Comparison of ENCODE assay signal across 14 mouse cellular contexts in genomic region chr19:24701716-24702115, GRCm38 (mm10). TPM values are rescaled to one million over a fixed set of nuclear protein-coding genes. Genes with fewer than 3 reads are reported as not detected.
DNase-seq lines count a peak whose midpoint lies in the region; ATAC-seq and TF ChIP-seq lines count a peak whose summit lies in the region.
"Had no signal": no experiment of that assay in that cellular context is flagged by ENCODE, and none has a peak within 500 bp of the region (broad histone marks: within the 10 kb centered on the region; RNA-seq: fewer than 3 reads in every experiment).

No protein-coding gene starts in this region.

- no peak overlapping the region for H3K27ac ChIP-seq in heart, adult 2 months
- no peak overlapping the region for H3K27ac ChIP-seq in liver, postnatal 0 days (ENCODE audit: low read depth)
- H3K27ac ChIP-seq in stomach, postnatal 0 days (replicated peaks), result no peak overlapping the region
- H3K27ac ChIP-seq: embryonic facial prominence, embryonic 10.5 days; midbrain, embryonic 12.5 days; neural tube, embryonic 12.5 days had no signal

- H3K9ac ChIP-seq in heart, adult 2 months (ENCODE audit: low read depth, low read length), result no peak overlapping the region
- no peak overlapping the region for H3K9ac ChIP-seq in liver, postnatal 0 days (replicated peaks)
- no peak overlapping the region for H3K9ac ChIP-seq in stomach, postnatal 0 days (ENCODE audit: low read length)
- H3K9ac ChIP-seq: lung, embryonic 14.5 days; midbrain, embryonic 12.5 days; neural tube, embryonic 12.5 days had no signal

- no peaks in the 10 kb centered on the region for H3K9me3 ChIP-seq in liver, postnatal 0 days (ENCODE audit: low read length)
- no peaks in the 10 kb centered on the region for H3K9me3 ChIP-seq in stomach, postnatal 0 days (ENCODE audit: control insufficient read depth, low read length)
- H3K9me3 ChIP-seq: embryonic facial prominence, embryonic 10.5 days; midbrain, embryonic 12.5 days; neural tube, embryonic 12.5 days had no signal

- DNase-seq in heart, adult 2 months, result no peak
- no peak for DNase-seq in heart, adult 18-20 months
- no peak for DNase-seq in liver, postnatal 0 days
- no peak for DNase-seq in liver
- DNase-seq in kidney, adult 8-10 months, result peak; percentile 55 to 56
- DNase-seq in stomach, postnatal 0 days (ENCODE audit: low spot score), result no peak
- no peak for DNase-seq in layer of hippocampus, postnatal 25 days (ENCODE audit: extremely low spot score in 1 of 2, low spot score in 1 of 2)
- no peak for DNase-seq in gastrocnemius, postnatal 25 days
- DNase-seq: heart, postnatal 4 days; lung, embryonic 14.5 days had no signal

- 75% methylated on average over 8 of the region's 8 CpGs for WGBS in heart, adult 2 months
- 65% methylated on average over 8 of the region's 8 CpGs for WGBS in liver, postnatal 0 days (ENCODE audit: insufficient replicate concordance)
- 65% methylated on average over 8 of the region's 8 CpGs for WGBS in stomach, postnatal 0 days

- H3K4me3 ChIP-seq in heart, adult 2 months, result no peak overlapping the region
- no peak overlapping the region for H3K4me3 ChIP-seq in liver, postnatal 0 days (ENCODE audit: low read depth, low read length)
- no peak overlapping the region for H3K4me3 ChIP-seq in stomach, postnatal 0 days (ENCODE audit: low read depth, low read length)
- H3K4me3 ChIP-seq: embryonic facial prominence, embryonic 10.5 days; midbrain, embryonic 12.5 days; neural tube, embryonic 12.5 days had no signal

- no peaks in the 10 kb centered on the region for H3K79me2 ChIP-seq in heart, adult 2 months (replicated peaks; ENCODE audit: control insufficient read depth, insufficient read depth, low read length)

- no peaks in the 10 kb centered on the region for H3K27me3 ChIP-seq in heart, adult 2 months (ENCODE audit: control insufficient read depth, insufficient read depth, low read length)
- H3K27me3 ChIP-seq in liver, postnatal 0 days (ENCODE audit: insufficient read depth, low read length), result no peaks in the 10 kb centered on the region
- no peaks in the 10 kb centered on the region for H3K27me3 ChIP-seq in stomach, postnatal 0 days (ENCODE audit: control insufficient read depth, insufficient read depth, low read length)
- H3K27me3 ChIP-seq: midbrain, embryonic 12.5 days; neural tube, embryonic 12.5 days had no signal

- no peak for ATAC-seq in liver, postnatal 0 days
- ATAC-seq in stomach, postnatal 0 days (ENCODE audit: low FRiP score, low TSS enrichment), result no peak

- no peak for TF ChIP-seq POLR2A in heart, adult 2 months (IDR thresholded peaks at IDR 0.05; ENCODE audit: insufficient read depth, low read depth, low read length)

- TF ChIP-seq EP300 in heart, adult 2 months (IDR thresholded peaks at IDR 0.05; ENCODE audit: insufficient read depth, low read depth, low read length), result no peak
- TF ChIP-seq EP300 in liver, postnatal 0 days (IDR thresholded peaks at IDR 0.05; ENCODE audit: low read depth), result no peak
- TF ChIP-seq EP300 in stomach, postnatal 0 days (optimal IDR thresholded peaks at IDR 0.05), result no peak

- peaks cover 12% of the 10 kb centered on the region for H3K36me3 ChIP-seq in heart, adult 2 months (ENCODE audit: control insufficient read depth, insufficient read depth, low read length)
- no peaks in the 10 kb centered on the region for H3K36me3 ChIP-seq in liver, postnatal 0 days (replicated peaks; ENCODE audit: insufficient read depth, low read length)
- H3K36me3 ChIP-seq in stomach, postnatal 0 days (ENCODE audit: control insufficient read depth, insufficient read depth, low read length), result no peaks in the 10 kb centered on the region
- H3K36me3 ChIP-seq: embryonic facial prominence, embryonic 10.5 days; midbrain, embryonic 12.5 days; neural tube, embryonic 12.5 days had no signal

- peaks cover 9% of the 10 kb centered on the region for H3K4me1 ChIP-seq in heart, adult 2 months (ENCODE audit: control insufficient read depth, insufficient read depth, low read length)
- H3K4me1 ChIP-seq in liver, postnatal 0 days (ENCODE audit: insufficient read depth), result no peaks in the 10 kb centered on the region
- H3K4me1 ChIP-seq in stomach, postnatal 0 days (replicated peaks; ENCODE audit: control insufficient read depth, insufficient read depth), result peaks cover 4% of the 10 kb centered on the region
- H3K4me1 ChIP-seq: midbrain, embryonic 12.5 days had no signal

- peak; percentile 27 for TF ChIP-seq CTCF in heart, adult 2 months (IDR thresholded peaks at IDR 0.05)
- TF ChIP-seq CTCF in liver, postnatal 0 days (IDR thresholded peaks at IDR 0.05; ENCODE audit: low read depth), result peak; percentile 29; the same call in 1 of the 2 replicates
- peak; percentile 26; the same call in 1 of the 2 replicates for TF ChIP-seq CTCF in stomach, postnatal 0 days (IDR thresholded peaks at IDR 0.05; ENCODE audit: low read depth)

- intact Hi-C loops in heart, adult 2 months (cut with DNase I), result no loop called here

- H3K4me2 ChIP-seq in liver, postnatal 0 days (ENCODE audit: low read depth, low read length), result no peak overlapping the region
- H3K4me2 ChIP-seq in stomach, postnatal 0 days (replicated peaks; ENCODE audit: low read depth), result no peak overlapping the region
- H3K4me2 ChIP-seq: lung, embryonic 14.5 days; midbrain, embryonic 12.5 days; neural tube, embryonic 12.5 days had no signal

RNA-seq across cellular contexts. Expression of gene Tmem252, which starts 27.9 kb away (rescaled TPM):
- total RNA-seq in heart, adult 2 months (2021), result under 1 TPM; 0.08 to 0.11 TPM
- 0.10 and 0.15 TPM in 2 replicates for polyA plus RNA-seq in heart, adult 2 months (2012; rRNA removed)
- under 1 TPM; 0.12 to 0.28 TPM for total RNA-seq in heart, adult 18-20 months (2021)
- polyA plus RNA-seq in liver, postnatal 0 days (2015; fragmentation: Nextera tagmentation; extraction: Ambion mirVana), result 0.06 and 0.07 TPM in 2 replicates
- polyA plus RNA-seq in stomach, postnatal 0 days (2015; fragmentation: Nextera tagmentation; extraction: Ambion mirVana), result 5.8 and 6.1 TPM in 2 replicates
- total RNA-seq in layer of hippocampus, postnatal 25 days (2021), result under 1 TPM; 0.35 to 0.49 TPM
- under 1 TPM; 0.08 to 0.32 TPM for total RNA-seq in gastrocnemius, postnatal 25 days (2021)
- total RNA-seq: granulocyte monocyte progenitor cell, adult 5-6 weeks had no signal

Comparison
In these comparisons a context has a peak if more than half of its experiments do, and no peak if none do; other contexts are left out.
1. DNase-seq: peak in kidney, adult 8-10 months (2 of 2); none in heart, adult 2 months (0 of 2), heart, adult 18-20 months (0 of 2), liver, postnatal 0 days (single experiment), liver (single experiment), stomach, postnatal 0 days (single experiment), layer of hippocampus, postnatal 25 days (0 of 2) and gastrocnemius, postnatal 25 days (single experiment).
2. Peak in every context shown above with its lines, with median percentiles within 50 percentile points of each other: CTCF ChIP-seq.